Mouse (Mus musculus): ENCODE data around the gene Dscam. TPM values are rescaled to one million over a fixed set of nuclear protein-coding genes. Genes with fewer than 3 reads are reported as not detected.

Dscam gene
- polyA plus RNA-seq, 1 experiment: 1.2 TPM

GRCm38 (mm10) chr16:96700551-96700950 lies 470.0 kb downstream of the Dscam start:
- H3K4me3 ChIP-seq (ENCODE audit: extremely low read depth, insufficient read depth, insufficient read length): no peak overlapping the region
- H3K36me3 ChIP-seq (ENCODE audit: control insufficient read depth, insufficient read depth, low read length): no peaks in the 10 kb centered on the region
- WGBS: 88% methylated on average over 3 of the region's 3 CpGs
- no peak for DNase-seq (ENCODE audit: low read depth in 1 of 2, low spot score in 2 of 2)
- H3K4me1 ChIP-seq (ENCODE audit: control insufficient read depth, insufficient read depth, insufficient read length): no peaks in the 10 kb centered on the region
- H3K27ac ChIP-seq (ENCODE audit: insufficient read depth, low read length): no peak overlapping the region
- TF ChIP-seq CTCF (IDR thresholded peaks at IDR 0.05; ENCODE audit: extremely low read depth, insufficient read depth, insufficient read length, insufficient replicate concordance) (no peak), POLR2A (IDR thresholded peaks at IDR 0.05; ENCODE audit: low read depth, low read length) (no peak)
- H3K27me3 ChIP-seq (ENCODE audit: control insufficient read depth, insufficient read depth, low read length): no peaks in the 10 kb centered on the region

GRCm38 (mm10) chr16:96695882-96696281 lies 474.7 kb downstream of the Dscam start:
- Histone ChIP-seq H3K4me3 (ENCODE audit: extremely low read depth, insufficient read depth, insufficient read length) (no peak overlapping the region), H3K27ac (ENCODE audit: insufficient read depth, low read length) (no peak overlapping the region), H3K36me3 (ENCODE audit: control insufficient read depth, insufficient read depth, low read length) (no peaks in the 10 kb centered on the region), H3K4me1 (ENCODE audit: control insufficient read depth, insufficient read depth, insufficient read length) (no peaks in the 10 kb centered on the region), H3K27me3 (ENCODE audit: control insufficient read depth, insufficient read depth, low read length) (no peaks in the 10 kb centered on the region)
- no peak for DNase-seq (ENCODE audit: low read depth in 1 of 2, low spot score in 2 of 2)
- no peak for TF ChIP-seq POLR2A (IDR thresholded peaks at IDR 0.05; ENCODE audit: low read depth, low read length)
- TF ChIP-seq CTCF (IDR thresholded peaks at IDR 0.05; ENCODE audit: extremely low read depth, insufficient read depth, insufficient read length, insufficient replicate concordance): no peak
- WGBS: 89% methylated on average over 4 of the region's 4 CpGs

GRCm38 (mm10) chr16:96691576-96691975 lies 479.0 kb downstream of the Dscam start:
- TF ChIP-seq POLR2A (IDR thresholded peaks at IDR 0.05; ENCODE audit: low read depth, low read length): no peak
- no peak for TF ChIP-seq CTCF (IDR thresholded peaks at IDR 0.05; ENCODE audit: extremely low read depth, insufficient read depth, insufficient read length, insufficient replicate concordance)
- DNase-seq (ENCODE audit: low read depth in 1 of 2, low spot score in 2 of 2): no peak
- Histone ChIP-seq H3K4me3 (ENCODE audit: extremely low read depth, insufficient read depth, insufficient read length) (no peak overlapping the region), H3K4me1 (ENCODE audit: control insufficient read depth, insufficient read depth, insufficient read length) (no peaks in the 10 kb centered on the region), H3K36me3 (ENCODE audit: control insufficient read depth, insufficient read depth, low read length) (no peaks in the 10 kb centered on the region), H3K27ac (ENCODE audit: insufficient read depth, low read length) (no peak overlapping the region), H3K27me3 (ENCODE audit: control insufficient read depth, insufficient read depth, low read length) (no peaks in the 10 kb centered on the region)
- 78% methylated on average over 6 of the region's 6 CpGs for WGBS

GRCm38 (mm10) chr16:96690052-96690451 lies 480.5 kb downstream of the Dscam start:
- Histone ChIP-seq H3K27ac (ENCODE audit: insufficient read depth, low read length) (no peak overlapping the region), H3K4me3 (ENCODE audit: extremely low read depth, insufficient read depth, insufficient read length) (no peak overlapping the region), H3K36me3 (ENCODE audit: control insufficient read depth, insufficient read depth, low read length) (no peaks in the 10 kb centered on the region), H3K4me1 (ENCODE audit: control insufficient read depth, insufficient read depth, insufficient read length) (no peaks in the 10 kb centered on the region), H3K27me3 (ENCODE audit: control insufficient read depth, insufficient read depth, low read length) (no peaks in the 10 kb centered on the region)
- DNase-seq (ENCODE audit: low read depth in 1 of 2, low spot score in 2 of 2): no peak
- WGBS: 58% methylated on average over 2 of the region's 2 CpGs
- no peak for TF ChIP-seq POLR2A (IDR thresholded peaks at IDR 0.05; ENCODE audit: low read depth, low read length)
- TF ChIP-seq CTCF (IDR thresholded peaks at IDR 0.05; ENCODE audit: extremely low read depth, insufficient read depth, insufficient read length, insufficient replicate concordance): no peak

GRCm38 (mm10) chr16:96689419-96689818 lies 481.1 kb downstream of the Dscam start:
- Histone ChIP-seq H3K27ac (ENCODE audit: insufficient read depth, low read length) (no peak overlapping the region), H3K27me3 (ENCODE audit: control insufficient read depth, insufficient read depth, low read length) (no peaks in the 10 kb centered on the region), H3K36me3 (ENCODE audit: control insufficient read depth, insufficient read depth, low read length) (no peaks in the 10 kb centered on the region), H3K4me3 (ENCODE audit: extremely low read depth, insufficient read depth, insufficient read length) (no peak overlapping the region), H3K4me1 (ENCODE audit: control insufficient read depth, insufficient read depth, insufficient read length) (no peaks in the 10 kb centered on the region)
- no peak for DNase-seq (ENCODE audit: low read depth in 1 of 2, low spot score in 2 of 2)
- TF ChIP-seq POLR2A (IDR thresholded peaks at IDR 0.05; ENCODE audit: low read depth, low read length) (no peak), CTCF (IDR thresholded peaks at IDR 0.05; ENCODE audit: extremely low read depth, insufficient read depth, insufficient read length, insufficient replicate concordance) (no peak)
- WGBS: 29% methylated on average over 1 of the region's 1 CpGs

GRCm38 (mm10) chr16:96685065-96685464 lies 485.5 kb downstream of the Dscam start:
- H3K4me1 ChIP-seq (ENCODE audit: control insufficient read depth, insufficient read depth, insufficient read length): no peaks in the 10 kb centered on the region

GRCm38 (mm10) chr16:96684581-96684980 lies 486.0 kb downstream of the Dscam start:
- peak; percentile 7 to 18 for DNase-seq (ENCODE audit: low read depth in 1 of 2, low spot score in 2 of 2)
- no peaks in the 10 kb centered on the region for H3K27me3 ChIP-seq (ENCODE audit: control insufficient read depth, insufficient read depth, low read length)
- no peaks in the 10 kb centered on the region for H3K4me1 ChIP-seq (ENCODE audit: control insufficient read depth, insufficient read depth, insufficient read length)
- no peak overlapping the region for H3K4me3 ChIP-seq (ENCODE audit: extremely low read depth, insufficient read depth, insufficient read length)
- H3K36me3 ChIP-seq (ENCODE audit: control insufficient read depth, insufficient read depth, low read length): no peaks in the 10 kb centered on the region
- H3K27ac ChIP-seq (ENCODE audit: insufficient read depth, low read length): no peak overlapping the region
- TF ChIP-seq POLR2A (IDR thresholded peaks at IDR 0.05; ENCODE audit: low read depth, low read length) (no peak), CTCF (IDR thresholded peaks at IDR 0.05; ENCODE audit: extremely low read depth, insufficient read depth, insufficient read length, insufficient replicate concordance) (no peak)
- 21% methylated on average over 4 of the region's 4 CpGs for WGBS

More at GRCm38 (mm10) chr16:96685065-96685464, 485.5 kb downstream of the Dscam start:
- no peaks in the 10 kb centered on the region for H3K36me3 ChIP-seq (ENCODE audit: control insufficient read depth, insufficient read depth, low read length)
- TF ChIP-seq CTCF (IDR thresholded peaks at IDR 0.05; ENCODE audit: extremely low read depth, insufficient read depth, insufficient read length, insufficient replicate concordance) (no peak), POLR2A (IDR thresholded peaks at IDR 0.05; ENCODE audit: low read depth, low read length) (no peak)
- no peak overlapping the region for H3K4me3 ChIP-seq (ENCODE audit: extremely low read depth, insufficient read depth, insufficient read length)
- no peak overlapping the region for H3K27ac ChIP-seq (ENCODE audit: insufficient read depth, low read length)
- no peak for DNase-seq (ENCODE audit: low read depth in 1 of 2, low spot score in 2 of 2)
- H3K27me3 ChIP-seq (ENCODE audit: control insufficient read depth, insufficient read depth, low read length): no peaks in the 10 kb centered on the region
- 91% methylated on average over 14 of the region's 14 CpGs for WGBS
